Mouse (Mus musculus): Measurements from ENCODE around the gene Fkbp10.

GRCm38 (mm10) chr11:100414914-100415822, at the start of gene Fkbp10:
- TF ChIP-seq CTCF (IDR thresholded peaks at IDR 0.05; ENCODE audit: borderline replicate concordance, insufficient read depth, low read length) = no peak
- peak; percentile 89 for TF ChIP-seq POLR2A (IDR thresholded peaks at IDR 0.05; ENCODE audit: low read depth, low read length)

Measured in embryonic fibroblast, embryonic 13.5 days (primary cell).